Mouse (Mus musculus): ENCODE measurements around the gene Slc4a10. TPM values are rescaled to one million over a fixed set of nuclear protein-coding genes. Genes with fewer than 3 reads are reported as not detected.

Gene Slc4a10
- polyA plus RNA-seq, 1 experiment = not detected

DNA sequence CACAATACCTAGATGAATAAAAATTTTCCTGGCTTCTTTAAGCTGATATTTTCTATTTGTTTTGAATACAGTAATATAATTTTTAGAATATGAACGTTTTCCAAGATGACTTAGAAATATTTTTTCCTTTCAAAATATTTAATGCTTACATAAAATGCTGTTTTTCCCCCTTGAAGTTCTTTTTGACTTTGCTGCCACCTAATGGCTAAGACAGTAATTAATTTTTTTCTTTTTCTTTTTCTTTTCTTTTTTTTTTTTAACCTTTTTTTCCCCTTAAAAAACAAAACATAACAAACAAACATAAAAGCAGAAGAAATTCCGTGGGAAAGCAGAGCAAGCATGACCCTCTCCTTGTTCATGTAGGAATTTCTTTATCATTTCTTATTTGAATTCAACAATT is 239.6 kb downstream of the Slc4a10 start:
- no peaks in the 10 kb centered on the region for H3K4me1 ChIP-seq (ENCODE audit: control insufficient read depth, insufficient read depth, low read length)
- WGBS = 0% methylated on average over 2 of the region's 2 CpGs
- TF ChIP-seq POLR2A (IDR thresholded peaks at IDR 0.05; ENCODE audit: borderline replicate concordance, control insufficient read depth, low read depth, low read length) (no peak), CTCF (IDR thresholded peaks at IDR 0.05; ENCODE audit: control insufficient read depth, insufficient read depth, low read length) (no peak)
- no peak overlapping the region for H3K4me3 ChIP-seq (replicated peaks; ENCODE audit: control insufficient read depth, low read depth, low read length)
- no peak overlapping the region for H3K27ac ChIP-seq (ENCODE audit: control insufficient read depth, insufficient read depth, low read depth, low read length, poor library complexity)

DNA sequence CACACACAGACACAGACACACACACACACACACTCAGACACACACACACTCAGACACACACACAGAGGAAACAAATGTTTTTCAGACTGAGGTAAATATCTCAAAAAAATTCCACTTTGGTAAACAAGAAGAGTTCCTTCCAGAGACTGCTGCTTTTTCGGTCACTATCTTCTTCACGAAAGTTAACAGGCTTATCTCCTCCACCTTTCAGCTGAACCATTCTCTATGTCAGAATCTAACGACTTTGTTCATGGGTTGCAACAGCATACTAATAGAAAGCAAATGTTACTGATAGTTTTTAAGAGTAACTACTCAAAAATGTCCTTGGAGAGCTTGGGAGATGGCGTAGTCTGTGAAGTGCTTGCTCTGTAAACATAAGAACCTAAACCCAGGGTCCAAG is 241.3 kb downstream of the Slc4a10 start:
- WGBS = 64% methylated on average over 4 of the region's 4 CpGs
- no peaks in the 10 kb centered on the region for H3K4me1 ChIP-seq (ENCODE audit: control insufficient read depth, insufficient read depth, low read length)
- no peak overlapping the region for H3K4me3 ChIP-seq (replicated peaks; ENCODE audit: control insufficient read depth, low read depth, low read length)
- TF ChIP-seq POLR2A (IDR thresholded peaks at IDR 0.05; ENCODE audit: borderline replicate concordance, control insufficient read depth, low read depth, low read length) (no peak), CTCF (IDR thresholded peaks at IDR 0.05; ENCODE audit: control insufficient read depth, insufficient read depth, low read length) (no peak)
- H3K27ac ChIP-seq (ENCODE audit: control insufficient read depth, insufficient read depth, low read depth, low read length, poor library complexity) = no peak overlapping the region

DNA sequence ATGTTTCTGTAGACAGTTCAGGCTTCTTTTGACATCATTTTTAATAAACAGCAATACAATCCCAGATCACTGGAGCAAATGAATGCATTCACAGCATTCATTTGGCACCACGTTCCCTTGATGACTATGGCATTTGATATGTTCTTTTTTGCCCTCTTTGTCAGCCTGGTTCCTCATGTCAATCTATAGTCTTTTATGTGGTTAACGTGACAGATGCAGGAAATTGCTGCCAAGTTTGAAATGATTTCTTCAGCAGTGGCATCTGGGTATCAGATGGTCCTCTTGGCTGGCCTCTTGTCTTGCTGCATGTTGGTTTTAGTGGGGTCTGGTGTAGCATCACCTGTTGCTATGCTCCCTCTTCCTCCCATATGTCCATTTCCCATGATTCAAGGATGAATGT is 247.6 kb downstream of the Slc4a10 start:
- Histone ChIP-seq H3K27ac (ENCODE audit: control insufficient read depth, insufficient read depth, low read depth, low read length, poor library complexity) (no peak overlapping the region), H3K4me3 (replicated peaks; ENCODE audit: control insufficient read depth, low read depth, low read length) (no peak overlapping the region), H3K4me1 (ENCODE audit: control insufficient read depth, insufficient read depth, low read length) (no peaks in the 10 kb centered on the region)
- WGBS = 8% methylated on average over 2 of the region's 2 CpGs
- TF ChIP-seq CTCF (IDR thresholded peaks at IDR 0.05; ENCODE audit: control insufficient read depth, insufficient read depth, low read length) = no peak
- no peak for TF ChIP-seq POLR2A (IDR thresholded peaks at IDR 0.05; ENCODE audit: borderline replicate concordance, control insufficient read depth, low read depth, low read length)

- 83% methylated on average over 2 of the region's 2 CpGs for WGBS
- no peak overlapping the region for H3K4me3 ChIP-seq (replicated peaks; ENCODE audit: control insufficient read depth, low read depth, low read length)
- no peak for TF ChIP-seq CTCF (IDR thresholded peaks at IDR 0.05; ENCODE audit: control insufficient read depth, insufficient read depth, low read length)
- no peak for TF ChIP-seq POLR2A (IDR thresholded peaks at IDR 0.05; ENCODE audit: borderline replicate concordance, control insufficient read depth, low read depth, low read length)
Observed at GRCm38 (mm10) chr2:62301716-62302115, 255.5 kb downstream of the Slc4a10 start.

GRCm38 (mm10) chr2:62306978-62307377 is 260.7 kb downstream of the Slc4a10 start:
- Histone ChIP-seq H3K27ac (ENCODE audit: control insufficient read depth, insufficient read depth, low read depth, low read length, poor library complexity) (no peak overlapping the region), H3K4me1 (ENCODE audit: control insufficient read depth, insufficient read depth, low read length) (no peaks in the 10 kb centered on the region), H3K4me3 (replicated peaks; ENCODE audit: control insufficient read depth, low read depth, low read length) (no peak overlapping the region)
- TF ChIP-seq CTCF (IDR thresholded peaks at IDR 0.05; ENCODE audit: control insufficient read depth, insufficient read depth, low read length) (no peak), POLR2A (IDR thresholded peaks at IDR 0.05; ENCODE audit: borderline replicate concordance, control insufficient read depth, low read depth, low read length) (no peak)
- 83% methylated on average over 5 of the region's 5 CpGs for WGBS

More at GRCm38 (mm10) chr2:62301716-62302115, 255.5 kb downstream of the Slc4a10 start:
- no peaks in the 10 kb centered on the region for H3K4me1 ChIP-seq (ENCODE audit: control insufficient read depth, insufficient read depth, low read length)
- H3K27ac ChIP-seq (ENCODE audit: control insufficient read depth, insufficient read depth, low read depth, low read length, poor library complexity) = no peak overlapping the region

DNA sequence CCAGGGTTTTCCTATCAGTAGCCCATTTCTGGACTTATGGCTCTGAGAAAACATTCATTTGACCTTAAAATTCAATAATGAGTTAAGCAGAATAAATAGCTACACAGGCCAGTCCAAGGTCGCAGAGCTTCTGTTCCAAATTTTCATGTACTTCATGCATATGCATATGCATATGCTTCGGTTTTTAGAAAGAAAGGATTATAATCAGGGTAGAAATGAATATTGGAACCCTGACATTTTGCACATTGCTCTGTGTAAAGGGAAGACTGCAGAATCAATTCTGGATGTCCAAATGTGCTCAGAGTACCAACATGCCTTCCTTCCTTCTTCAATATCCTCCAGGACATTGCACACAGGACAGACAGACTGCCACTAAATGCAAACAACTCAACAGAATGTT is 261.2 kb downstream of the Slc4a10 start:
- TF ChIP-seq POLR2A (IDR thresholded peaks at IDR 0.05; ENCODE audit: borderline replicate concordance, control insufficient read depth, low read depth, low read length) = no peak
- TF ChIP-seq CTCF (IDR thresholded peaks at IDR 0.05; ENCODE audit: control insufficient read depth, insufficient read depth, low read length) = no peak
- H3K27ac ChIP-seq (ENCODE audit: control insufficient read depth, insufficient read depth, low read depth, low read length, poor library complexity) = no peak overlapping the region
- no peaks in the 10 kb centered on the region for H3K4me1 ChIP-seq (ENCODE audit: control insufficient read depth, insufficient read depth, low read length)
- H3K4me3 ChIP-seq (replicated peaks; ENCODE audit: control insufficient read depth, low read depth, low read length) = no peak overlapping the region
- 77% methylated on average over 2 of the region's 2 CpGs for WGBS

GRCm38 (mm10) chr2:62316930-62317329 is 270.7 kb downstream of the Slc4a10 start:
- TF ChIP-seq POLR2A (IDR thresholded peaks at IDR 0.05; ENCODE audit: borderline replicate concordance, control insufficient read depth, low read depth, low read length) (no peak), CTCF (IDR thresholded peaks at IDR 0.05; ENCODE audit: control insufficient read depth, insufficient read depth, low read length) (no peak)
- Histone ChIP-seq H3K27ac (ENCODE audit: control insufficient read depth, insufficient read depth, low read depth, low read length, poor library complexity) (no peak overlapping the region), H3K4me3 (replicated peaks; ENCODE audit: control insufficient read depth, low read depth, low read length) (no peak overlapping the region), H3K4me1 (ENCODE audit: control insufficient read depth, insufficient read depth, low read length) (no peaks in the 10 kb centered on the region)
- 7% methylated on average over 2 of the region's 2 CpGs for WGBS

DNA sequence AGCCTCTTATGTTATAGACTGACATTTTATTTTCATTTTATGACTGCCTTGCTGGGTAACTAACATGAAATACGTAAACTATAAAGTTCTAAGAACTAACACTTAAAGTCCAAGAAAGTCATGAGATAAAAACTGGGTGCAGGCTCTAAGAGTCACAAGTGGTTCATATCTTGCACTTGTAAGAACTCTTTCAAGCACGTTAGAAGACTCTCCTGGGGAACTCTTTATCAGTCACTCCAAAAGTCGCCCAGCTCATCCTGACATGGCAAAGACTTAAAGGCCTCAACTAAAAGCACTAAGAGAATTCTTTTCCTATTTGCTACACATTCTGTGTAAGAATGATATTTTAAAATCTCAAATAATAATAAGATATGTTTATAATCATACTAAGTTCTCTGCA is 273.2 kb downstream of the Slc4a10 start:
- TF ChIP-seq POLR2A (IDR thresholded peaks at IDR 0.05; ENCODE audit: borderline replicate concordance, control insufficient read depth, low read depth, low read length) = no peak
- no peak for TF ChIP-seq CTCF (IDR thresholded peaks at IDR 0.05; ENCODE audit: control insufficient read depth, insufficient read depth, low read length)
- Histone ChIP-seq H3K27ac (ENCODE audit: control insufficient read depth, insufficient read depth, low read depth, low read length, poor library complexity) (no peak overlapping the region), H3K4me1 (ENCODE audit: control insufficient read depth, insufficient read depth, low read length) (no peaks in the 10 kb centered on the region), H3K4me3 (replicated peaks; ENCODE audit: control insufficient read depth, low read depth, low read length) (no peak overlapping the region)
- WGBS = 64% methylated on average over 3 of the region's 3 CpGs

- TF ChIP-seq CTCF (IDR thresholded peaks at IDR 0.05; ENCODE audit: control insufficient read depth, insufficient read depth, low read length) (no peak), POLR2A (IDR thresholded peaks at IDR 0.05; ENCODE audit: borderline replicate concordance, control insufficient read depth, low read depth, low read length) (no peak)
- H3K4me3 ChIP-seq (replicated peaks; ENCODE audit: control insufficient read depth, low read depth, low read length) = no peak overlapping the region
- no peak overlapping the region for H3K27ac ChIP-seq (ENCODE audit: control insufficient read depth, insufficient read depth, low read depth, low read length, poor library complexity)
- 83% methylated on average over 9 of the region's 9 CpGs for WGBS
- no peaks in the 10 kb centered on the region for H3K4me1 ChIP-seq (ENCODE audit: control insufficient read depth, insufficient read depth, low read length)
Observed at GRCm38 (mm10) chr2:62323078-62323637, 276.9 kb downstream of the Slc4a10 start.

Data from bone marrow, adult 2 months (tissue).